Comparison of ENCODE assay signal across 15 mouse cellular contexts in genomic region chr7:120838436-120839160, GRCm38 (mm10). TPM values are rescaled to one million over a fixed set of nuclear protein-coding genes. Genes with fewer than 3 reads are reported as not detected.
DNase-seq lines count a peak whose midpoint lies in the region; TF ChIP-seq lines count a peak whose summit lies in the region.
"Had no signal": no experiment of that assay in that cellular context is flagged by ENCODE, and none has a peak within 500 bp of the region (broad histone marks: within the 10 kb centered on the region; RNA-seq: fewer than 3 reads in every experiment).

No protein-coding gene starts in this region.

- intact Hi-C loops in gastrocnemius, adult 2 months (cut with DNase I) = loop anchor here (5.0 to 10.0 kb wide), 2 partner anchors 194 to 276 kb away; partner anchors contain the start of gene Mettl9
- intact Hi-C loops in heart, postnatal 14 days (cut with DNase I) = loop anchor here (5.0 kb wide), 2 partner anchors 229 to 279 kb away; no protein-coding TSS in a partner anchor

- DNase-seq in gastrocnemius, adult 2 months = peak; percentile 84
- no peak for DNase-seq in gastrocnemius, postnatal 10 days
- peak; percentile 63 for DNase-seq in ovary, adult 18-20 months (ENCODE audit: low spot score)
- DNase-seq in ovary, postnatal 10 days (ENCODE audit: low spot score) = no peak
- DNase-seq in adrenal gland, postnatal 25 days = peak; percentile 71
- peak; percentile 85 for DNase-seq in skeletal muscle tissue, adult 2 months (ENCODE audit: low read depth, low spot score)
- no peak for DNase-seq in spleen, postnatal 36 days (ENCODE audit: low spot score in 2 of 2)
- no peak for DNase-seq in heart, postnatal 14 days
- DNase-seq: cerebellum, postnatal 36 days; lung, adult 2 months had no signal

- no peak overlapping the region for H3K4me3 ChIP-seq in gastrocnemius, adult 2 months
- H3K4me3 ChIP-seq: forebrain, embryonic 15.5 days had no signal

- no peak for TF ChIP-seq CTCF in gastrocnemius, adult 2 months (IDR thresholded peaks at IDR 0.05)

- peak overlapping the region; percentile 99 for H3K27ac ChIP-seq in gastrocnemius, adult 2 months
- H3K27ac ChIP-seq: forebrain, embryonic 15.5 days had no signal

RNA-seq across cellular contexts. Expression of gene Eef2k, which starts 4.0 kb away (rescaled TPM):
- 10 to 100 TPM; 53.1 to 88.8 TPM for total RNA-seq in gastrocnemius, adult 2 months (2021)
- 10 to 100 TPM; 56.3 to 60.9 TPM for total RNA-seq in gastrocnemius, postnatal 10 days (2021)
- 40.4 and 68.2 TPM in 2 replicates for total RNA-seq in adrenal gland, postnatal 25 days (2021)
- total RNA-seq in heart, postnatal 14 days (2021) = 10 to 100 TPM; 30.0 to 34.2 TPM

RNA-seq across cellular contexts. Expression of gene Gm5737, which starts 26.4 kb away (rescaled TPM):
- total RNA-seq in gastrocnemius, adult 2 months (2021) = under 1 TPM; 0.31 to 0.42 TPM
- total RNA-seq in gastrocnemius, postnatal 10 days (2021) = under 1 TPM in 1 of 2 experiments, not detected in 1; 0.31 TPM
- not detected in 2 replicates for total RNA-seq in adrenal gland, postnatal 25 days (2021)
- total RNA-seq in heart, postnatal 14 days (2021) = under 1 TPM in 1 of 2 experiments, not detected in 1; 0.22 TPM
- total RNA-seq: ES-E14; heart, adult 8-10 months; hematopoietic stem cell, adult 5-6 weeks; megakaryocyte progenitor cell, adult 5-6 weeks had no signal

Comparison
In these comparisons a context has a peak if more than half of its experiments do, and no peak if none do; other contexts are left out.
1. DNase-seq: peak in gastrocnemius, adult 2 months (single experiment), ovary, adult 18-20 months (single experiment), adrenal gland, postnatal 25 days (single experiment) and skeletal muscle tissue, adult 2 months (single experiment); none in gastrocnemius, postnatal 10 days (single experiment), ovary, postnatal 10 days (single experiment), spleen, postnatal 36 days (0 of 2) and heart, postnatal 14 days (0 of 2).